Mouse (Mus musculus): Measurements from ENCODE around the gene Pikfyve. TPM values are rescaled to one million over a fixed set of nuclear protein-coding genes. Genes with fewer than 3 reads are reported as not detected.
"Not testable (repeated sequence)": the region's sequence is repeated elsewhere in the genome, so short reads cannot be mapped to it uniquely, and the experiment has no call there.

The Pikfyve gene
- total RNA-seq, 4 experiments from 2014 or later, result 6.4 to 7.4 (median 6.6) TPM

DNA sequence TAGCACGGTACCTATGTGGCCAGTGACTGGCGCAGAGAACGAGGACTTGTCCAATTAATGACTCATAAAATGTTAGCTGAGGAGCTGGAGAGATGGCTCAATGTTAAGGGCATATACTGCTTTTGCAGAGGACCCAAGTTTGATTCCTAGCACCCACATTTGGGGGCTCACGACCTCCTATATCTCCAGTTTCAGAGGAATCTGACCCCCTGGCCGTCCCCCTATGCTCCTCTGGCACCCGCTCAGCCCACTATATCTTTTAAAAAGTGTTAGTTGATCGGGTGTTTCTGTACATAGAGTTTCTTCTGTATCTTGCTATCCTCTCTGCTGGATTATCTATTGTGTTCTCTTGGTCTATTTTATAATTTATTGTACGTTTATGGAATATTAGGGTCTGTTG, 1.5 kb upstream of the Pikfyve start:
- DNase-seq (ENCODE audit: low spot score in 2 of 2), result no peak

DNA sequence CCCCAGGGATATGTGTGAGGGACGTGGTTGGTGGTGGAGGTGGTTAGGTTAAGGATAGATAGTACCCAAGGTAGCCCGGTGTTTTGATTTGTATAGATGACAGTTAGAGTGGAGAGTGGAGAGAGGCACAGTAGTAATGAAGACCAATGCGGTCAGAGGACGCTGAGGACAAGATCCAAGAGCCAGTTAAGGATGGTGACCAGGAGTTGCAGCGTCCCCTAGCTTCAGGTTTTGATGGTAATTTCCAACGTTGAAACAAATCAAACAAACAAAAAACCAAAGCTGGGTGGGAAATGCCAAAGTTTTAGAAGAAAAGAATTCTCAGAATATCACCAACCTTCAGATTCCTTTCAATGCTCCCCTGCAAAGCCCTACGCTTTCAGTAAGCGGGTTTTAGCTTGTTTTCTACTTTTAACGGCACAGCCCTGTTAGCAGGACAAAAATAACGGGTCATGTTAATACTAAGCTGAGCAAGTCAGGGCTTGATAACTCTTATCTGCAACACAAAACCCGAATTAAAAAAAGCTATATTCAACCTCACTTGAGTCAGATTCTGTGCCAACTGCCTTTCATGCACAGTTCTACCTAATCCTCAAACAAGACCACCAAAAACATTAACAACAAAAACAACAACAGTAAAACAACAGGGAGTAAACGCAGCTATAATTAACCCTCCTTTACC, 818 bp upstream of the Pikfyve start:
- DNase-seq (ENCODE audit: low spot score in 2 of 2), result peak in 1 of 2 experiments; percentile 19

DNA sequence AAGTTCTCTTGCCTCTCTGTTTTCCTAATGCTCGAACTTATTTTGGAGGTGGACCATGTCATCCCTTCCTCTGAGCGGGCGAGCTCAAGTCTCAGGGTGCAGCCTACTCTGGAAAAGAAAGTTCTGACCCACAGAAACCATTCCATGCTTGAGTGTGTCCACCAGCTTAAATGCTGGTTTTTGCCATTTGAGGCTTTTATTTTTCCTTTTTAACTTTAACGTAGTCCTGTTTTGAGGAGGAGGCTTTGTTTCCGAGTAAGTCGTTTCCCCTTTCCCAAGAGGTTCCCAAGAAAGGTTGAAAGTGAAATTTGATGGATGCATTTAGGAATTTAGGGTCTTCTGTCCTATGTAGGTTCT, 569 bp downstream of the Pikfyve start:
- no peak for DNase-seq (ENCODE audit: low spot score in 2 of 2)

DNA sequence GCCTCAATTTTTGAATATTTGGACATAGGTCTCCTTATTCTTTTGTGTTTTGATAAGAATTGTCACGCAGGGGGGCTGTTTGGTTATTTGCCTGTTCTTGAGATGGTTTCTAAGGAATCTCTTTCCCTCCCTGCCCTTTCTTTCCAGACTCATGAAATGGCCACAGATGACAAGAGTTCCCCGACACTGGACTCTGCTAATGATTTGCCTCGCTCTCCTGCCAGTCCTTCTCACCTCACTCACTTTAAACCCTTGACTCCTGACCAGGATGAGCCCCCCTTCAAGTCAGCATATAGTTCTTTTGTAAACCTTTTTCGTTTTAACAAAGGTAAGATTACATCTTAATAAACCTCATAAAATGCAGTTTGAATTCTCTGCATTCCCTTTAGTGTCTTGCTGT, 3.7 kb downstream of the Pikfyve start:
- no peak for DNase-seq (ENCODE audit: low spot score in 2 of 2)

DNA sequence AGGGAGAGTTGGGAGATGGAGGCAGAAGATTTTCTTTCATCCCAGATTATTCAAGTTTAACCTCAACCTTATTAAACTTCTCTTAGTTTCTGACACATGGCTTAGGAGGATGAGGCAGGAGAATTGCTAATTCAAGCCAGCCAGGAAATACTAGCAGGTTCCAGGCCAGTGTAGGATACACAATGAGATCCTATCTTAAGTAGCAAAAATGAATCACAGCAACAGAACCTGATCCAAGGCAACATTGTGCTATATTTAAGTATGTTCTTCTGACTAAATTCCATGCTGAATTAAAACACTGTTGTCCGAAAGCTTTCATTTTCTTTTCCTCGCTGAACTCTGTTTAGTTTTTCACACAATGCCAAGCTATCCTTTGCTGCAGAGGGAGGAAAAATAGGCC, 6.7 kb downstream of the Pikfyve start:
- no peak for DNase-seq (ENCODE audit: low spot score in 2 of 2)

DNA sequence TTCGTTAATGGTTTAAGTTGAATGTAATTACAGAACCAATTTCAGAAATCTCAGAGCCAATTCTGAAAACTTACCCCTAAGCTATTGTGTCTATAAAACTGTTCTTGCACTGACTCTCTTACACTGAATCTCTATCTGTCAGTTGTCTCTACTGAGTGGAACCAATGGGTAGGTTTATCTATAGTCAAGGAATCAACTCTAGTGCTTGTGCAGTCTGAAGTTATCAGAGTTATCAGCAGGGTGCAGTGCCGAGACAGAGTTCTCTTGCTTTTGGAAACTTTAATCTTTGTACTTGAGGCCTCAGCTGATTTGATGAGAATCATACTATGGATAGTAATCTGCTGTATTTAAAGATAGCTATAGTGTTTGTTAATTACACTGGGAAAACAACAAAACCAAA, 11.9 kb downstream of the Pikfyve start:
- DNase-seq (ENCODE audit: low spot score in 2 of 2), result no peak

DNA sequence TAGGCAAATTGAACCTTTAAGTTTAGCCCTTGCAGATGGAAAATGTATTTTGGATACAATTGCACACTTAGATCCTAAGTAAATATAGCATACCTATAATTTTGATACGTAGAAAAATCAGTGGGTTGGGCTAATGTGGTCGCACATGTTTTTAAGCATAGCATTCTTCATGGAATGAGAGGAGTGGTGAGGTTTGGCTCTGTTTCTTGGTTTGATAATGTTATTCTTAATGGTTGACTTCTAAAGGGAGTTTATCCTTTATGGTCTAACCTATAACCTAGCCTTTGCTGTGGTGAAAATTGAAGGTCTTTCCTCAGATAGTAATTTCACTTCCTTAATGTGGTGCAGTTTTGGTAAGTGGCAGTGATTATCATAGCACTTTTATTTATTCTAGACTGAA, 12.4 kb downstream of the Pikfyve start:
- DNase-seq (ENCODE audit: low spot score in 2 of 2), result no peak

DNA sequence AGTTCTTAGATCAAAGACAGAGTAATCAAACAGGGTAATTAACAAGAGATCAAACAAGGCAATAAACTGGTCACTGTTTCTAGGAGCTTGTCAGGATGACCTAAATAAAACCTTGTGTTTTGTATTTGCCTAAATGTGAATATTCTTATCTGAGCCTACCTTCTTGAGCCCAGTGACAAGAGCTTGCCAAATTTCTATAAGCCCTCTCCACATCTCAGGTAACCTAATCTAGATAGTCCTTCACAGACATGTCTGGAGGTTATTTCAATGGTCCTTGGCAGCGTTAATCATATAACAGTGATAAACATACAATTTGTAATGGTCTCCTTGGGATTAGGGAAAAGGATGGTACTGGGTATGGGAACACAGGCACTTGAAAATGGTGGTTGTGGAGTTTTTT, 17.8 kb downstream of the Pikfyve start:
- DNase-seq (ENCODE audit: low spot score in 2 of 2), result no peak

DNA sequence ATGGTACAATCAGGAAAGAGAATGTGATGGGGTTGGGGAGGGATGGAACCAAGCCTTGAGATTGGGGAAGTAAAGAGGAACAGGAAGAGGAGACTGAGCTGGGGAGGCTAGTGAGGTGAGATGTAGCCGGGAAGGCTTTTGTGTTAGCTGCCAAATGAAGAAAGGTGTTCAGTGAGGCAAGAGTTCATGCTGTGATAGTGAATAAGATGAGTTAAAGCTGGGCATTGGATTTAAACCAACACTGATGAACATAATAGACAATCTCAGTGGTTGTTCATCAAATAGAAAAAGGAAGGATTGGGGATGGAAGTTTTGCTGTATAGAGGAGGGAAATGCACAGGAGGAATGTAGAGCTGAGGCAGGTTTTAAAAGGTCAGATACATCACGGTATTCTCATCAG, 26.7 kb downstream of the Pikfyve start:
- no peak for DNase-seq (ENCODE audit: low spot score in 2 of 2)

DNA sequence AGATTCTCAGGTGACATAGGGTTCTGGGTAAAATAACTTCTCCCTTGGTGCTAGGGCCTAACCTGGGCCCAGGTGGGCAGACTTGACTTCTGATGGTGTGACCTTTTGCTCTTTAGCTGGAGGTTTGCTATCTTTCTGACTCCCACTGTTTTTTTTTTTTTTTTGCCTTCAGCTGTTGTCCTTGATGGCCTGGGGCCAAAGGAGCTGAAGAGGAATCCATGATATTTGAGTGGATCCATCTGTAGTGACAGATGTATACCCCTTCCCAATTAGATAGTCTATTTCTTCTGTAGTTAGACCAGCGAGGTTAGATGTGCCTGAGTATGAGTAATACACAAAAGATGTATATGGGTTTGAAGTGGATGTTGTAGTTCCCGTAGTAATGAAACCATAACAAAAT, 31.1 kb downstream of the Pikfyve start:
- no peak for DNase-seq (ENCODE audit: low spot score in 2 of 2)

DNA sequence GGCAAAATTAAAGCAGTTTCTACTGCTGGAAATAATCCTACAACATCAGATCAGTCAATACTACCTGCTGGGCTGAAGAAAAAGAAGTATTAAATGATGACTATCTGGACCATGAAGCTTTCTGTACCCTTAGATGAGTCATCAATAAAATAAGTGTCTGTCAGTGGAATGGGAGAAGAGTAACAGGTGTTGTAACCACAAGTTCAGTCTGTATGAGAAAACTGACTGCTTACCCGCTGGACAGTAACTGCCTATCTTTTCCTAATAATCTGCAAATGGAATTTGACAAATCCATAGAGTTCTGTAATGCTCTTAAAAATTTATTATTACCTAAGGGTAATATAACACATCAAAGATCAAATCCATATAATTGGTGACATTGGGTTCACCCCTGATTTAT, 31.5 kb downstream of the Pikfyve start:
- no peak for DNase-seq (ENCODE audit: low spot score in 2 of 2)

DNA sequence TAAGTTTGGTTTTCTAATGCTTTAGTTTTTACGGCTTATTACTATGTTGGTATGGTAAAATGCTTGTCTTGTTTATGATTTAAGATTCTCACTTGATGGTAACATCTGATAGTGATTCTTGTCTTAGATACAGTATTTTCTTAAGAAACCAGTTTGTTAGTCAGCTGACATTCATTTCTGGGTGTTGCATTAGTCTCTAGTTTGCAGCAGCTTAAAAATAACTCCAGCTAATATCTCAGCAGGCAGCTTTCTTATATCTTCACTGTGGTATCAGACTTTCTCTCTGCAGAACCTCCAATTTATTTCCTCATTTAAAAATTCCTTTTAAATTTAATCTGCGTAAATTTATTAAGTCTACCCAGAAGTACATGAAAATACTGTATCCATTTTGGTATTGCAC, 37.2 kb downstream of the Pikfyve start:
- no peak for DNase-seq (ENCODE audit: low spot score in 2 of 2)

DNA sequence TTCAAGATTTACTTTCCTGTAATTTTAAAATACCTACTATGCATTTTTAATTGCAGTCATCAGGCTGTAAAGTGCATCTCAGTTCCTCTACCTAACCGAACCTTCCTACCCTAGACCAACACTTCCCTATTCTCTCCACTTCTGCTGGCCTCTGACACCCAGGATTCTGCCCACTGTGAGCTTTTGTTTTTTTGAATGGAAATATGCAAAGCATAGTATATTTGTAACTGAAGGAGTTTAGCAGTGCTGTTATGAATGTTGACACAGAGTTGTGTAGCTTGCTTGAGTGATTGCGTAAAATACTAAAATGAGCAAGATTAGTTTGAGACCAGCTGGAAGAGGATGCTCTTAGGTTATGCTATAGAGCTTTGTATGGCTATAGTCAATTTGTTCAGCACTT, 41.2 kb downstream of the Pikfyve start:
- no peak for DNase-seq (ENCODE audit: low spot score in 2 of 2)

DNA sequence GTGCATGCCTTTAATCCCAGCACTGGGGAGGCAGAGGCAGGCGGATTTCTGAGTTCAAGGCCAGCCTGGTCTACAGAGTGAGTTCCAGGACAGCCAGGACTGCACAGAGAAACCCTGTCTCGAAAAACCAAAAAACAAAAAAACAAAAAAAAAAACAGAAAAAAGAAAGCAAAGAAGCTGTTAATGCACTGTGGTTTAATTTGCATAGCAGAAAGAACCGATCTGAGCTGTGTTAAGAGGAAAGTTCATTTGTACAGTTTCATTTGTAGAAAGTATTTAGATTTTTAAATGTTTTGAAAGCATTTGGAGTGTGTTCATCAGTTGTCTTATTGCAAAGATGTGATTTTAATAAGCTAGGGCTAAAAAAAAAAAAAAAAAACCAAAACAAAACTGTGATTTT, 43.3 kb downstream of the Pikfyve start:
- not testable (repeated sequence) for DNase-seq (ENCODE audit: low spot score in 2 of 2)

DNA sequence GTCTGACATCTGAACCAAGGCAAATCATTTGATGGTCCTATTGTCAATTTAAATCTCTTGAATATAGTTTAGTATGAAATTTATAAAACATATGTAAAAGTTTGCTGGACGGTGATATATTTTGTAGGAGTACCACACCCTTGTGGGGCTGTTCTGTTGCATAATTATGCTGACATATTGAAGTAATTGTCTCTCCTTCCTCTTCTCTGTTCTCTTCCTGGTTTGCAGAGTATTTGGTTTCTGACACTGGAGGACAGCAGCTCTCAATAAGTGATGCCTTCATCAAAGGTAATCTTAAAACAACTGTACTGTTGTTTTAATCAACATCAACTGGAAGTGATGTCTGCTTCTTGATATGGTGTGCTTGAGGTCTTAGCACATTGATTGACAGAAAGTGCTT, 44.1 kb downstream of the Pikfyve start:
- no peak for DNase-seq (ENCODE audit: low spot score in 2 of 2)

DNA sequence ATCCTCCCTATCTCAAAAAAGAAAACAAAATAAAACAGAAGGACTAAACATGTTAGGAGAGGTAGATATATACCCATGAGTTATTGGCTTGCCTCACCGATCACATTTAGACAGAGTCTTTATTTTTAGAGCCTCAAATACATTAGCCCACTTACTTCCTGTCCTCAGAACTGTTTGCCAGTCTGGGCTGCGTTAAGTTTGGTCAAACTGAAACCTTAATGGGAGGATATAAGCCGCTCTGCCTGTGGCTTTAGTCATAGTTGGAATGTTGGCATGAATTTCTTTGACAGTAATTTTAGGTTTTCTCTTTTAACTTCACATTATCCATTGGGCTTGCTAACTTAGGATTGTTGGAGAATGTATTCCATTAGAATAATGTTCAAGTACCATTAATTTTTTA, 51.2 kb downstream of the Pikfyve start:
- no peak for DNase-seq (ENCODE audit: low spot score in 2 of 2)

DNA sequence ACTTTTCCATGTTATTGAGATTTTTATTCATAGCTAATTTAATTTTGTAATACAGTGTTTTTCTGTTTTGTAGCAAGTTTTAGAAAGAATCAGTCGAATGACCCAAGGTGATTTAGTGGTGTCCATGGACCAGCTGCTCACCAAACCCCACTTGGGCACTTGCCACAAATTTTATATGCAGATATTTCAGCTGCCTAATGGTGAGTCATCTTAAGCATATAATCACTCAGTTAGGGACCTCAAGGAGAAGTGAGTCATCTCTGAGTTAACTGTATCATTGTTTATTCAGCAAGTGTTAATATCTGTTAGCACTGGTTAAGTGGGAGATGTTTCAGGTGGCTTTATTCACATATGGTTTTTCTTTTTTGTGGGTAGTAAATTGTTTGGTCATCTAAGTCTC, 59.2 kb downstream of the Pikfyve start:
- DNase-seq (ENCODE audit: low spot score in 2 of 2), result no peak

DNA sequence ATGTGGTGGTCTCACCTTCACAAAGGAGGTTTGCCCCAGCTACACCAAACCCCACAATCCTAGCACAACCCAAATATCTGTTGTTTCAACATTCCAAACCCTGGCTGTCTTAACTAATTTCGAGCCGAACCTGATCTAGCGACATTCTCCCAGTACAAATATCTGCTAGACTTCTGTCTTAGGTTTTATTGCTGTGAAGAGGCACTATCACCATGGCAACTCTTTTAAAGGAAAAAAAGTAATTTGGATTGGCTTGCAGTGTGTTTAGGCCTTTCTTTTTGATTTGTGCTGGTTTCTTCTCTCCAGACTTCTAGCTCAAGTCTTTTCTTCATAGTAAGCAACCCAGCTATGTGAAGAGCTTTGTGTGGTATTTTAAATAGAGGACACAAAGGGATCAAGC, 94.0 kb downstream of the Pikfyve start:
- DNase-seq (ENCODE audit: low spot score in 2 of 2), result no peak

DNA sequence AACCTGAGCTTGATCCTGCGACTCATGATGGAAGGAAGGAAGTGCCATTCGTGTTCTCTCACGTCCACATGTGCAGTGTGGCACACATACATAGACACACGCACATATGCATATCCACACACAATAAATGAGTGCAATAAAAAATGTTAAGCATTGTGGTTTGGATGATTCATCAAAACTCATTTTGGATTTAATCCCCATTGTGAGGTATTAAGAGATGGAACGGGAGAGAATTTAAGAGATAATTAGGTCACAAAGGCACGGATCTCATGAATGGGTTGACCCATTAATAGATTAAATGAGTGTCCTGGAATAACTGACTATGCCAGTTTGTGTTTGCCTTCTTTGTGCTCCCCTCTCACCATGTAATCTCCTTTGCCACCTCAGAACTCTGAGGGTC, 95.3 kb downstream of the Pikfyve start, which contains the start of gene Pth2r:
TSS of gene Pth2r (plus strand) at position 301 of the 400 bp plus-strand sequence.
- DNase-seq (ENCODE audit: low spot score in 2 of 2), result no peak

DNA sequence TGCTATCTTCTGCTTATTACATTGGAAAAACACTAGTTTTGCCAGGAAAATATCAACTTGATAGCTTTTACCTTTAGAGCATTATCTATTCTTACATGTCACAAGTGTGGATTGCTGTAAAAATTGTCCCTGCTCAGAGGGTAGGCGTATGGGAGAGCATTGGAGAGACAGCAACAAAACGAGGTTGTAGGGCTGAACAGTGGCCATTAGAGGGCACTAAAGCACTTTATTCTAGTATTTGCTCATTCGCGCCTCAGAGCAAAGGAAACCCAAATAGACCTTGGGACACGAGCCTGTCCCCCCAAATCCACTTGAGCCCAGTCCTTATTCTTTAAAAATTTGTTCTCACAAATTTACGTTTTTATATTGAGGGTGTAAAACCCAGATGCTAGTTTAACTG, 96.3 kb downstream of the Pikfyve start:
- DNase-seq (ENCODE audit: low spot score in 2 of 2), result no peak

DNA sequence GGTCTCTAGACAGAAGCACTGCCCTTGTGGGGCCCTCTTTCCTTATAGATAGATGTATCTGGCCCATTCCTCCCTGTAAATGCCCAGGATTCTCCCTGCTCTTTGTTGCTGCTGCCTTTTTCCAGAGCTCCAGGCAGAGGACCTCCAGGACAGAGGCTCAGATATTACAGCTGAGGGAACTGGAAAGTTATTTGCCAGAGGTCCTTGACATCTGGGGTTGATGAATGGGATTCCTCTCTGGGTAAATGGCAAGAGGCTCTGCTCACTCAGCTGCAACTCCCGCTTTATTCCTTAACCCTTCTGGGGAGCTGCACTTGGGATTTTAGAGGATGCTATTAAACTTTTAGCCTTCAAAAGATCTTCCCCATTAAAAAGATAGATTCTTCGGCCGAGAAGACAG, 122.0 kb downstream of the Pikfyve start:
- DNase-seq (ENCODE audit: low spot score in 2 of 2), result no peak

DNA sequence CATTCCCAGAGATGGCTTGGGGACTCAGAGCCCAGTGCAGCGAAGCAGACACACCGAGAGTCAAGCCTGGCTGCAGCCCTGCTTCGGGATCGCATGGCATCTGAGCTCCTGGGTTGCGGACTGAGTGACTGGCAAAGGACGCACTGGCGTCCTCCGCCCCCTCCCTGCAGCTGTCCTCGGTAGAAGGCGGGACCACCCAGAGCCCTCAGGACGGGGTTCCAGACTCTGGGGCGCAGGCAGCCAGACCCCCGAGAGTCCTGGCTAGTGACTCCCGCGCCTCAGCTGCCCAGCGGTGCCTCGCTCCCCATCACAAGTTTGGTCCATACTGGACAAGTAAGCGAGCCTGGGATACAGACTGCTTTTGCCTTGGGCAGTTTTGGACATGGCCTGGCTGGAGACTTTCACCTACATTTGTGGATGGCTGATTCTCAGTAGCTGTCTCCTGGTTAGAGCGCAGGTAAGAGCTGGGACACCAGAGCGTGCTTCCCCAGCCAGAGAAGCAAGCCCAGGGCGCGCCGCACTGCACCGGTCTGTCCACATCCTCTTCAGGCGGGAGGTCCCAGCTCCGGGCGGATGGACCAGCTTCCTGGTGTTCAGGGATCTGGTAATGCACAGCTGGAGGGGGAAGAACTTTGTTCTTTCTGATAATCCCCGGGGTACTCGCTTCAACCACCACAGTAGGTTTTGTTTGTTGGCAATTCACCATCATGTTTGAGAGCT, 124.9 kb downstream of the Pikfyve start:
- no peak for DNase-seq (ENCODE audit: low spot score in 2 of 2)

DNA sequence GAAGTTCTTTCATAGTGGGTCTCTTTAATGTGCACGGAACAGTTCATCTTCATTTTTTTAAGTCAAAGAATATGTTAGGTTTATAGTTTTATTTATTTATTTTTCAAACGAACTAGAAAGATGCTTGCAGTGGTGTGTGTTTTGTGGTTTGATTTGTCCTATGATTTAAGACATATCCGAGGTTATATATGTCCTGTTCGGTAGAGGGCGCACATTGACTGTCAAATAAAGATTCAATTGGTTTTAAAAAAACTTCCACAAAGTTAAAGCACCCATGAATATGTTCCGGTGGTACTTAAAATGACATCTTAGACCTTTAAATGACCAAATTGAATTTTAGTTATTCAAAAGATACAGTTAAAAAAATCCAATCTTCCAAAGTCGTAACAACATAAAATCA, 125.6 kb downstream of the Pikfyve start:
- no peak for DNase-seq (ENCODE audit: low spot score in 2 of 2)
